Mouse (Mus musculus) brain, embryonic 14.5 days (tissue): ENCODE results near the gene Gm7534. TPM values are rescaled to one million over a fixed set of nuclear protein-coding genes. Genes with fewer than 3 reads are reported as not detected.
A peak's percentile ranks its signal among the peaks of the same experiment; 100 is the strongest.

ENCODE experiments used
- DNase-seq: peaks from one replicate; pipeline ENCODE4 v3.0.0-alpha.2; 2011; ENCODE audit warnings: low read depth
- CTCF ChIP-seq: fragments of 200-500 bp; IDR thresholded peaks from 2 replicates; pipeline ENCODE4 v1.5.1; 2012; ENCODE audit warnings: inconsistent platforms, mild to moderate bottlenecking, moderate library complexity, borderline replicate concordance; ENCODE audit not compliant: insufficient read depth, insufficient read length; ENCODE audit errors: extremely low read depth
- POLR2A ChIP-seq: fragments of 200-500 bp; IDR thresholded peaks from 2 replicates; pipeline ENCODE4 v1.6.1; 2012; ENCODE audit warnings: mild to moderate bottlenecking, inconsistent platforms, borderline replicate concordance; ENCODE audit not compliant: poor library complexity, insufficient read depth, insufficient read length, severe bottlenecking; ENCODE audit errors: extremely low read depth
- polyA plus RNA-seq: library from polyadenylated mRNA; depleted of rRNA; stranded (reverse); fragments of >200 nt; gene quantifications from 2 replicates; pipeline ENCODE4 v1.2.3, GENCODE M21; 2012; rRNA removed

Gm7534 gene
- not detected in 2 replicates for polyA plus RNA-seq

DNA sequence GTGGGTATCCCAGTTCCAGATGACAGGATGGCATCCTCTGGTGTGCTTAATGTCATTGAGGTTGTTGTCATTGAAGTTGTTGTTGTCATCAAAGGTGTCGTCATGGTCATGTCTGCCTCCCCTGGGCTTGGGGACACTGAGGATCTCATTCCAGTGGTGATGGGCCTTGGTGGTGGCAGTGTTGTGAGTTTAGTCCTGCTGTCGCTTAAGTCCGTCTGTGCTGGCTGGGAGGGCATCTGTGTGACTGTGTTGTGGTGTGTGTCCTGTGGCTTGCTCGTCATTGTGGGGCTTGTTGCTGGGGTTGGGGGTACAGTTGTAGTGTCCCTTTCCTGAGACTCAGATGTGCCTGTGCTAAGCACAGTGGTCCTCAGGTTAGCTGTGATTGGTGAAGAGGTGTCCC, at the start of gene Gm7534:
TSS of gene Gm7534 (minus strand) at position 101 of the 400 bp plus-strand sequence.
- no peak for TF ChIP-seq POLR2A
- no peak for TF ChIP-seq CTCF
- no peak for DNase-seq

DNA sequence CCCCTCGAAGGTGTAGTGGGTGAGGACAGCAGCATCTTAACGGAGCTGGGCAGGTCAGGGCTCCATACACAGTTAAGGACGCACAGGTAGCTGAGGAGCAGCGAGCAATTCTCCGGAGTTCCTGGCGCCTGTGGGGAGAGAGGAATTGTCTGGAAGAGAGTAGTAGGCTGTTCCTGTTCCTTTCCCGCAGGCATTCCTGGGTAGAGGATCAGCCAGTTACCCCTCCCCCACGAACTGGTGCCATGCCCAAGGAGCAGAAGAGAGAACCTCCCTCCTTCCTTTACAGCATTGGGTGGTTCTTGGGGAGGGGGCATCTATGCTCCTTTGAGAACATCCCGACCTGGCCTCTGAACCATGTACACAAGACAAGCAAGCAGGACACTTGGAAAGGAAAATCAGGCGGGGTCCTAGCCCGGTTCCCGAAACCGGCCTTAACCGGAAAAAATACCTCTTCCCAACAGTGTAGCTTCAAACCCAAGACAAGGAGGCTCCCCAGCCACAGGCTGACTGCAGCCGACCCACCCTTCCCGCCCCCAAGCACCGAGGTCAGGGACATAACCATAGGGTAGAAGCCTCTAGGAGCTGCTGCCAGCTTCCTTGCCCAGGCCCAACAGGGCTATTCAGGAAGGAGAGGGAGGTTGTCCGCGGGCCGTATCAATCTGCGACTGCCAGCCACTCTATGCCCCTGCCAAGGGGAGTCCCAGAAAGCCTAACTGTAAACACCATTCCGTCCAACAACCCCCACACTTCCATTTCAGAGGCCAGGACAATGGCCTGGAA, 49.5 kb upstream of the Gm7534 start:
- DNase-seq: peak; percentile 47
- no peak for TF ChIP-seq POLR2A
- TF ChIP-seq CTCF: no peak

DNA sequence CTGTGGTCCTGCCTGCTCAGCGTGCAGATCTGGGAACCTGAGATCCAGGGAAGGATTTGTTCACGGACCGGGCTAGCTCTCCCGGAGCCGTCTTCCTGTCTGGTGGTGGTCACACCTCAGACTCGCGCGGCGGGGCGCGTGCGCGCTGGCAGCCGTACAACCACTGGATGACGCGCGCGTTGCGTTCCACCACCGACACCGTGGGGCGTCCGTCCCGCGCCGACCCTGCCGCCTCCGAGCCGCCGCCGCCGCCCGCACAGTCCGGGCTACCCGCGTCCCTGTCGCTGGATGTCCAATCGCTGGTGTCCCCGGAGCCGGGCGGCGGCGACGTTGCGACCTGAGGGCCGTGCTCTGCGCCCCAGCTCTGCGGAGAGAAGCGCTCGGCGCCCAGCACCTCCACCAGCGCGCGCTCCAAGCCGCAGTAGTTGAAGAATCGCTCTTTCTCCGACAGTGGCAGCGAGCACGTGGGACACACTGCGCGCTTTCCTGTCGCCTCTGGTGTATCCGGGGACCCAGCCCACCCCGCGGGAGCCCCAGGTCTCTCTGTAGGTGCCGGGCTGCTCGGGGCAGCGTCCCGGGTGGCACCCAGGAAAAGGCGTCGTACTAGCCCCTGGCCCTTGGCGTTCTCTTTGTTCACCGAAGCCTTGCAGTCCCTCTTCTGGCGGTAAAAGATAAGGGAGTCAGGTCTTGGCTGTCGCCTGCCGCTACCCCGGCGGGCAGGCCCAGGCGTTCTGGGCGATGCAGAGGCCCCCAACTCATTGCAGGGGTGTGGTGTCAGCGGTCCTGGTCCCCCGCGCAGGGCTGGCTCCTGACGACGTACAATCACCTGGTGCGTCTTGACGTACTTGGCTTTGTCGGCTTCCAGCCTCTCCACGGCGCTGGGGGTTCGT, 48.7 kb upstream of the Gm7534 start:
- peak; percentile 6; the same call in 1 of the 2 replicates for TF ChIP-seq CTCF
- TF ChIP-seq POLR2A: 0 out of 2 replicates have a peak, but pooled peaks have one; percentile 35
- DNase-seq: peak; percentile 79

DNA sequence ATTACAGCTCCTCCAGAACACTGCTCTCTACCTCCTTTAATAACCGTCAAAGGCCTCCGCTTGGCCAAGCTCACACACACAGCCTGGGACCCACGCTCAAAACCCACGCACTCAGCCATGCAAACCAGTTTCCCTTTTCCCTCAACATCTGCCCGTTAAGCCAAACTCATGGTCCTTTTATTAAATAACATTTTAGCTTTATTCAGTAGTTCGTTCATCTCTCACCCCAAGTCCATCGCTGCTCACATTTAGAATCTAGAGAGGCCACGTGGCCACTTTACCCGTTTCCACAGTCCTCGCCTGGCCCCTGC, 48.1 kb upstream of the Gm7534 start:
- no peak for DNase-seq

DNA sequence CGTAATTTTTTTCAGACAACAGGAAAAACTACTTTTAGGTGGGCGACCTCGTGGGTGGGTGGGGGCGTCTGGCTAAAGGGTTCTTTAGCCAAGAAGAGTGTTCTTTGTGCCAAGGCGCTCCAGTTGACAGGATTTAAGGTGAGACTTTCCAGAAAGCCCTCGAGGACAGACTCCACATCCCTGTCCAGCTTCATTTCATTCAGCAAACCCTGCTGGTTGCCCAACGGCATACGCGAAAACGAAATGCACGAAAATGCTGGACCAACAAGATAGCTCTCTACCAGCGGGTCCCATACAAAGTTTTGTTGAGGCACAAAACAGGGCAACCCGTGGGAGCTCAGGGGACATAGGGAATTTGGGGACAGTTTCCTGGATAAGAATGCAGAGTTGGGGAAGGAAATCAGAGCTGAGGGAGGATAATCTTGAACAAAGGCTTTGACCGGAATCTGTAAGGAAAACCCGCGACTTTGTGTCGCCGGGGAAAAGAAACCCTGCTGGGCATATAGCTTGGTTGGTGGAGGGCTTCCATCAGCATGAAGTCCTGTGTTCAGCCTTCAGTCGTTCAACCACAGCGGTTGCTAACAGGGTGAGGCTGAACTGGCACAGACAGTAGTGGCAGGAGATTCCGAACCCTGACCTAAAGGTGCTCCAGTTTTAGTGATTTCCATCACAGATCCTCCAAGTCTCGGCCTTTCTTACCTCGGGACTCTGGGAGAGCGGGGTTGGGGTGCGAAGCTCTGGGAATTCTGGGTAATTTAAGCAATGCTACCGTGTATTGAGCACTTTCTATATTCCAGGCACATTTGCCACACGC, 47.5 kb upstream of the Gm7534 start:
- DNase-seq: peak; percentile 27
- TF ChIP-seq POLR2A (no peak), CTCF (no peak)

More for the DNA sequence above, 48.1 kb upstream of the Gm7534 start:
- TF ChIP-seq POLR2A (no peak), CTCF (no peak)

DNA sequence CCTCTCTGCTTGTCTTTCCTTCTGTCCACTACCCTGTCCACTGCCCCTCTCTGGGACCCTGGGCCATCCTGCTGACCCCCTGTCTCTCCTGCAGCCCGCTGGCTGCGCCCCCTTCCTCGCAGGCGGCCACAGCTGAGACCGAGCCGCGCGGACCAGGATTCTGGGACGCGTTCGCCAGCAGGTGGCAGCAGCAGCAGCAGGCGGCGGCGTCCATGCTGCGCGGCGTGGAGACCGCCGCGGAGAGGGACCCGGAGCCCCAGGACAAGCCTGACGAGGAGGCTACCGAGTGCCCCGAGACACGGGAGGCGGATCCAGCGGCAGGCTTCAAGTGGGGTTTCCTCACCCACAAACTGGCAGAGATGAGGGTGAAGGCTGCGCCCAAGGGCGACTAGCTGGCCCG, 46.8 kb upstream of the Gm7534 start:
- peak; percentile 77 for DNase-seq
- TF ChIP-seq POLR2A: no peak
- TF ChIP-seq CTCF: peak; percentile 81

DNA sequence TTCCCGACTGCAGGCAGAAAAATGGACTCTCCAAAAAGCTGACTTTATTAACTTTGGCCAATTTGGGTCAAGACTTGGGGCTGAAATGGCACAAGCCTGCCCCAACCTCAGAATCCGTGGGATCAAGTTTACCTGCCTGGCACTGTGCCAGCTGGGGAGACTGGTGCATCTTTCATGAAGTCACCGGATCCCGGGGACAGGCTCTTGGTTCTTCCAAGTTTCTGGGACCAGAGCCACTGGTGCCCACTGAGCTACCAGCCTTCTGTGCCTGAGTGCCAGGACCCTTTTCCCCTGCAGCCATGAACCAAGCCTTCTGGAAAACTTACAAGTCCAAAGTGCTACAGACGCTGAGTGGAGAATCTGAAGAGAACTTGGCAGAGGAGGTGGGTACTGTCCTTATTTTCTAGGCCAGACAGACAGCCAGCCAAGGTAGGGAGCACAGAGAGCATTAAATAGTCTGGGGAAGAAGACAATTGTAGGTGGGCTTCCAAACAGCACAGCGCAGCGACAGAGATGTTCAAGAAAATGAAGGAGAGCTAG, 44.0 kb upstream of the Gm7534 start, which contains the start of gene Gm30191:
TSS of gene Gm30191 (plus strand) at position 217 of the 540 bp plus-strand sequence.
- DNase-seq: no peak
- no peak for TF ChIP-seq POLR2A
- no peak for TF ChIP-seq CTCF

DNA sequence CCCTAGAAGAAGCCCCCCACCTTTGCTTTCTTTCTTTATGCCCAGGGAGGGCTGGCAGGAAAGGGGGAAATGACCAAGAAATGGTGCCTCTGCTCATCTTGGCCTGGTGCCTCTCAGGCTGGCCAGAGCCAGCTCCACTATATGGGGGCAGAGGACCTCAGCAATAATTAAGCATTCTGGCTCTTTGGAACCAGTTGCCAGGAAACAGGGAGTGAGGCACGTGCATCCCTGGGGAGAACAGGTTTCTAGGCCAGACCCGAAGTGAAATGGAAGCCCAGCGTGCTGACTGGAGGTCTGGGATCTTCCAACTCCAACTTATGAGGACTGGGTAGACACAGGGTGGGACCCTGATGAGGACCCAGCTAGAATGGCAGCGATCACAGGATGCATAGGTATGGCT, 43.5 kb upstream of the Gm7534 start:
- DNase-seq: peak; percentile 69
- no peak for TF ChIP-seq CTCF
- no peak for TF ChIP-seq POLR2A

DNA sequence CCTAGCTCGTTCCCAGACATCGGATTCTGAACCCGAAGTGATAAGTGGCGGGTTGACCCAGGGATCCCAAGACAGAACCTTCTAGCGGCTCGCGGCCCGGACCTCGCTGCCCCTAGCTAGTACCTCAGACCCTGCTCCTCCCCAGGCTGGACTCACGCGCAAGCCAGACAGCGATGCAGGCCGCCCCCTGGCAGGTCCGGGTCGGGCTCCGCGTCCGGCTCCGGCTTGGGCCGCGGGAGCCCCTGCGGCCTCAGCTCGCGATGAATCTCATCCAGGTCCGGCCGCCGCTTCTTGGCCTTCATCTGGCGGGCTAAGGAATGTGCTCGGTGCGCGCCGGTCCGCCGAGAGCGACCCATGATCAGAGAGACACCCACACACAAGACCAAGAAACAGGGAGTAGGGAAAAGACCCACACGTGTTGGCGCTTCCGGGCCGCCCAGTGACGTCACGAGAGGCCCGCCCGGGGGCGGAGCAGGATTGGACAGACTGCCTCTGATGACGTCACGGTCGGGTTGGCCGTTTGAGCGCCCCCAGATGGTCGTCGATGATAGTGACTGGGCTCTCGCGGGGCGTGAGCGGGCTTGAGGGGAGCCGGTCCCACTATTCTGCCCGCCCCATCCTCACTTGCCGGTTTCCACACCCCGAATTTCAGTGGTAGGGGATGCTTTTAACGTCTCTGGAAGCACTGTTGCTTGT, 42.5 kb upstream of the Gm7534 start, which contains the start of gene Zfp593:
TSS of gene Zfp593 (minus strand) at position 445 of the 696 bp plus-strand sequence.
- DNase-seq: peak; percentile 95

More for the DNA sequence above, 42.5 kb upstream of the Gm7534 start, which contains the start of gene Zfp593:
- TF ChIP-seq POLR2A (0 out of 2 replicates have a peak, but pooled peaks have one; percentile 24), CTCF (peak; percentile 90)
